Mouse (Mus musculus) Patski (cell line): ENCODE measurements around the gene Timm13. TPM values are rescaled to one million over a fixed set of nuclear protein-coding genes. Genes with fewer than 3 reads are reported as not detected.

Source experiments
- ATAC-seq: fragments of 100-300 bp; one replicate; pipeline ENCODE4 v1.8.0; 2021
- CTCF ChIA-PET: fragments of 350-600 bp; sonication (Branson Sonifier 250); formaldehyde crosslinking; loops from one replicate; lab custom pipeline; 2022; ENCODE audit warnings: inconsistent platforms; lab: Charles Lee
- POLR2A ChIA-PET: fragments of 350-600 bp; sonication (Branson Sonifier 250); formaldehyde crosslinking; loops from one replicate; lab custom pipeline; 2022; ENCODE audit warnings: antibody characterized with exemption, inconsistent platforms; lab: Charles Lee
- DNase-seq: peaks from one replicate; pipeline ENCODE4 v3.0.0-alpha.2; 2011; ENCODE audit warnings: low read depth, low spot score
- H3K27me3 ChIP-seq: fragments of 371-371 bp; one replicate; pipeline ENCODE4 v1.5.1; 2021
- CTCF ChIP-seq: fragments of 100-300 bp; IDR thresholded peaks from one replicate; pipeline ENCODE4 v1.5.1; 2021
- in situ Hi-C: fragments of 300-500 bp; cut with MboI; formaldehyde crosslinking; loops from 3 replicates; pipeline ENCODE4 v1.11.1; 2018; ENCODE audit warnings: low pct_unique_long_range_greater_than_20kb, mixed read lengths
- polyA plus RNA-seq: library from polyadenylated mRNA; unstranded; gene quantifications from one replicate; pipeline ENCODE4 v1.2.3, GENCODE M21; 2021

Gene Timm13
- polyA plus RNA-seq, 1 experiment from 2014 or later, result 253 TPM

DNA sequence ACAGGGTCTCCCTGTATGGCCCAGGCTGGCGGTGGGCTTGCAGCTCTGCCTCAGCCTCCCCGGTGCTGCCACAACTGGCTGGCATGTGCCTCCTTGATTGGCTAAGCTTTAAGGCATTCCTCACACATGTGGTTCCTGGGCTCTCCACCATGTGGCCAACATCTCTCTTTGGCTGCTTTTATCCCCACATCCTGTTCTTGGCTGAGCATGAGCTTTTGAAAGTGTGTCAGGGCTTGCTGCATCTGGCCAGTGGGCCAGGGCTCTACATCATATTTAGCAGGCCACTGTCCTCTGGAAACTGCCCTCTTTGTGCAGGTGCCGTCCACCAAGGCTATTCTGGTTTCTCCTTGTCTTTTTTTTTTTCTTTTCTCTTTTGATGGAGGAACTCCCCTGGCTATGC is 44.5 kb downstream of the Timm13 start:
- DNase-seq (no peak), ATAC-seq (no peak)
- CTCF ChIA-PET, result interaction anchor here (0.8 kb wide), 1 partner anchor 25 kb away, joined by 3 read pairs; no protein-coding TSS in a partner anchor
- no peaks in the 10 kb centered on the region for H3K27me3 ChIP-seq
- no peak for TF ChIP-seq CTCF
- POLR2A ChIA-PET, result interaction anchor here (1.2 kb wide), 1 partner anchor 29 kb away, joined by 3 read pairs; no protein-coding TSS in a partner anchor
- in situ Hi-C loops, result no loop called here

DNA sequence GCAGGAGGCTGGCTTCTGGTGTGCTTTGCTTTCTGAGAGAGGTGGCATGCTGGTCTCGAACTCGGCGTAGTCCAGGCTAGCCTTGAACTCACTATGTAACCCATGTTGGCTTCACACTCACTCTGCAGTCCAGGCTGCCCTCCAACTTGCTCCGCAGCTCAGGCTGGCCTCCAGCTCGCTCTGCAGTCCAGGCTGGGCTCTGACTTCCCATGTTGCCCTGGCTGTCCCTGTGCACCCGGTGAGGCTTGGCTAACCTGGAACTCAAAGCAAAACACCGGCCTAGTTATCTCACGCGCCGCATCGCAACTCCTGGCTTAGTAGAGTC is 45.1 kb downstream of the Timm13 start:
- no peaks in the 10 kb centered on the region for H3K27me3 ChIP-seq
- DNase-seq (no peak), ATAC-seq (no peak)
- TF ChIP-seq CTCF, result no peak
- POLR2A ChIA-PET, result interaction anchor here (1.2 kb wide), 1 partner anchor 28 kb away, joined by 3 read pairs; no protein-coding TSS in a partner anchor
- CTCF ChIA-PET, result interaction anchor here (0.7 to 0.8 kb wide), 2 partner anchors 25 to 27 kb away, joined by 3 read pairs; no protein-coding TSS in a partner anchor
- in situ Hi-C loops, result no loop called here

DNA sequence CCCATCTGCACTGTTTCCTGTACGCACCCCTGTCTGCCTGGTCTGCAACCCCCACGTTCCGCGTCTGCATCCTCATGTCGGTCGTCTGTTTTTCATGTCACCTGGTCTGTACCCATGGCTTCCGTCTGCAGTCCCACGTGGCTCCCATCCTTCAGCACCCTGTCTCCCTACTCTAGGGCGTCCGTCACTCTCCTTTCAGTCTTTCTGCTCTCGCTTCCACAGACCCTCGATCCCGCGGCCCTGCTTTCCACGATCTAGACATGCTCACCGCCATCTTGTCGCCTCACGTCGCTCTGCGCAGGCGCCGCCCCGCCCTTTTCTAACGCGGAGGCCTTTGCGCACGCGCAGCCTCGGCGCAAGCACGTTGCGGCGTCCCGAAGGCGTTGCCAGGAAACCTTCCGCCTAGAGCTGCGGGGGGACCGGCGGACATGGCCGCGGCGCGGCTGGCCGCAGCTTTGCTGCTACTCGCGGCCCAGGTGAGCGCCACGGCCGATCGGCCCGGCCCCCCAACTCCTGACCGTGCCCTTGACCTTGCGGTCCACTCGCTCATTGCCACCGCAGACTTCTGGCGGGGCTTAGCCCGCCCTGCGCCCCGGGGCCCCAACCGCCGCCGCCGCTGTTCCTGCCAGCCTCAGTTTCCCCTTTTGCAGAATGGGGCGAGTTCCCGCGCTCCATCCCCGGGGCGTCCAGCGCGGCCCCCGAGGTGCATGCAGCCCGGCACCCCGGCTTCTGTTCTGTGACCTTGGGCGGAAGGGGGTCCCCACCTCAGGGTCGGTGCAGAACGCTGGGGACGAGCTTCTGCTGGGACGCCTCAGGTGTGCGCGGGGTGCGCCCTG is 45.6 kb downstream of the Timm13 start, which contains the start of the genes Lsm7 and Sppl2b:
Gene Lsm7, minus strand, starts transcription at position 297 of the 836 bp plus-strand sequence.
Gene Sppl2b, plus strand, starts transcription at position 363 of the 836 bp plus-strand sequence.
- ChIA-PET CTCF (interaction anchor here (0.7 kb wide), 1 partner anchor 28 kb away, joined by 3 read pairs; no protein-coding TSS in a partner anchor), POLR2A (interaction anchor here (0.6 to 1.2 kb wide), 2 partner anchors 16 to 28 kb away, joined by 3 read pairs; partner anchors contain the start of gene Tmprss9)
- TF ChIP-seq CTCF, result no peak
- no peaks in the 10 kb centered on the region for H3K27me3 ChIP-seq
- ATAC-seq, result peak; percentile 42
- peak; percentile 51 for DNase-seq
- in situ Hi-C loops, result no loop called here

Other genes starting within 250 kb of the Timm13 start
- 70.4 TPM for gene Btbd2, start 243.9 kb downstream of the Timm13 start, polyA plus RNA-seq
- 124 TPM for gene Mknk2, start 222.9 kb downstream of the Timm13 start, polyA plus RNA-seq
- gene Mob3a, start 199.0 kb downstream of the Timm13 start, polyA plus RNA-seq, result 15.9 TPM
- 12.0 TPM for gene Izumo4, start 198.8 kb downstream of the Timm13 start, polyA plus RNA-seq
- 103 TPM for gene Ap3d1, start 158.7 kb downstream of the Timm13 start, polyA plus RNA-seq
- 24.0 TPM for gene Dot1l, start 145.8 kb downstream of the Timm13 start, polyA plus RNA-seq
- 66.7 TPM for gene Sf3a2, start 102.8 kb downstream of the Timm13 start, polyA plus RNA-seq
- 77.0 TPM for gene Plekhj1, start 102.3 kb downstream of the Timm13 start, polyA plus RNA-seq
- 0.47 TPM for gene Amh, start 95.7 kb downstream of the Timm13 start, polyA plus RNA-seq
- gene Jsrp1, start 87.5 kb downstream of the Timm13 start, polyA plus RNA-seq, result not detected
- gene Oaz1, start 74.3 kb downstream of the Timm13 start, polyA plus RNA-seq, result 618 TPM
- 0.10 TPM for gene Lingo3, start 56.9 kb downstream of the Timm13 start, polyA plus RNA-seq
- 77.8 TPM for gene Lsm7, start 45.8 kb downstream of the Timm13 start, polyA plus RNA-seq
- gene Sppl2b, start 45.7 kb downstream of the Timm13 start, polyA plus RNA-seq, result 36.8 TPM
- gene Tmprss9, start 29.1 kb downstream of the Timm13 start, polyA plus RNA-seq, result 0.04 TPM
- gene Lmnb2, start 17.3 kb upstream of the Timm13 start, polyA plus RNA-seq, result 24.7 TPM
- gene Gadd45b, start 29.1 kb upstream of the Timm13 start, polyA plus RNA-seq, result 53.8 TPM
- gene Gng7, start 114.0 kb upstream of the Timm13 start, polyA plus RNA-seq, result 7.2 TPM
- gene Diras1, start 124.7 kb upstream of the Timm13 start, polyA plus RNA-seq, result 0.33 TPM
- gene Slc39a3, start 136.5 kb upstream of the Timm13 start, polyA plus RNA-seq, result 14.3 TPM
- gene Sgta, start 159.2 kb upstream of the Timm13 start, polyA plus RNA-seq, result 129 TPM
- 43.3 TPM for gene Thop1, start 169.1 kb upstream of the Timm13 start, polyA plus RNA-seq
- 0.08 TPM for gene Creb3l3, start 197.9 kb upstream of the Timm13 start, polyA plus RNA-seq
- gene Map2k2, start 204.9 kb upstream of the Timm13 start, polyA plus RNA-seq, result 150 TPM
- 40.6 TPM for gene Zbtb7a, start 234.3 kb upstream of the Timm13 start, polyA plus RNA-seq